Mouse (Mus musculus) forebrain, embryonic 14.5 days (tissue): ENCODE results near the gene Zdhhc14. TPM values are rescaled to one million over a fixed set of nuclear protein-coding genes. Genes with fewer than 3 reads are reported as not detected.

ENCODE experiments used
- ATAC-seq: fragments of 200-750 bp; cut with Nextera tagmentation; 2 replicates; pipeline ENCODE4 v1.8.0; 2017; ENCODE audit warnings: mild to moderate bottlenecking, moderate library complexity
- DNase-seq: peaks from one replicate; pipeline ENCODE4 v3.0.0-alpha.2; 2015; ENCODE audit warnings: low spot score
- H3K27ac ChIP-seq: fragments of 300-500 bp; sonication (generic); 2 replicates; pipeline ENCODE4 v1.5.1; 2014; ENCODE audit warnings: low read depth, mild to moderate bottlenecking, control low read depth, low read length, moderate library complexity
- H3K27me3 ChIP-seq: fragments of 300-500 bp; sonication (generic); replicated peaks from 2 replicates; pipeline ENCODE4 v1.6.1; 2014; ENCODE audit warnings: low read length, control low read depth, mixed read lengths; ENCODE audit not compliant: control insufficient read depth, insufficient read depth
- H3K36me3 ChIP-seq: fragments of 300-500 bp; sonication (generic); 2 replicates; pipeline ENCODE4 v1.6.1; 2014; ENCODE audit warnings: low read length, control low read depth; ENCODE audit not compliant: control insufficient read depth, insufficient read depth
- H3K4me1 ChIP-seq: fragments of 300-500 bp; sonication (generic); 2 replicates; pipeline ENCODE4 v1.6.1; 2014; ENCODE audit warnings: antibody characterized with exemption, low read length, control low read depth; ENCODE audit not compliant: control insufficient read depth, insufficient read depth
- H3K4me2 ChIP-seq: fragments of 300-500 bp; sonication (generic); 2 replicates; pipeline ENCODE4 v1.6.1; 2014; ENCODE audit warnings: mild to moderate bottlenecking, control low read depth, low read length
- H3K4me3 ChIP-seq: fragments of 300-500 bp; sonication (generic); 2 replicates; pipeline ENCODE4 v1.5.1; 2014; ENCODE audit warnings: low read depth, low read length, control low read depth
- H3K9ac ChIP-seq: fragments of 300-500 bp; sonication (generic); 2 replicates; pipeline ENCODE4 v1.6.1; 2014; ENCODE audit warnings: mild to moderate bottlenecking, low read length, control low read depth, moderate library complexity
- H3K9me3 ChIP-seq: fragments of 300-500 bp; sonication (generic); replicated peaks from 2 replicates; pipeline ENCODE4 v1.6.1; 2016; ENCODE audit warnings: low read length, control low read depth, mixed read lengths; ENCODE audit not compliant: control insufficient read depth
- WGBS: fragments of 180-500 bp; shearing (Covaris S2); extraction: QIAGEN DNeasy Blood & Tissue Kit; methylation state at CpG from one replicate; pipeline ENCODE4 v1.1.7; 2014; 5-methylcytosine and 5-hydroxymethylcytosine counted together
- polyA plus RNA-seq: library from polyadenylated mRNA; unstranded; fragments of >200 nt; fragmentation: Nextera tagmentation; extraction: Ambion mirVana; gene quantifications from 2 replicates; pipeline ENCODE4 v1.2.1, GENCODE M21; 2014

The Zdhhc14 gene
- polyA plus RNA-seq, 1 experiment from 2014 or later, result 4.7 TPM

GRCm38 (mm10) chr17:5537095-5537575 lies 44.8 kb downstream of the Zdhhc14 start:
- no peaks in the 10 kb centered on the region for H3K27me3 ChIP-seq
- ATAC-seq (peak; percentile 42; the same call in 1 of the 2 replicates), DNase-seq (no peak)
- H3K9ac ChIP-seq, result no peak overlapping the region; the same call in 1 of the 2 replicates
- H3K4me3 ChIP-seq, result no peak overlapping the region
- no peak overlapping the region for H3K4me2 ChIP-seq
- H3K27ac ChIP-seq, result peak overlapping the region; percentile 60
- H3K9me3 ChIP-seq, result no peaks in the 10 kb centered on the region
- no peaks in the 10 kb centered on the region for H3K4me1 ChIP-seq
- H3K36me3 ChIP-seq, result no peaks in the 10 kb centered on the region
- WGBS, result 64% methylated on average over 11 of the region's 11 CpGs

- 85% methylated on average over 2 of the region's 2 CpGs for WGBS
- H3K9ac ChIP-seq, result no peak overlapping the region
- H3K4me3 ChIP-seq, result no peak overlapping the region
- no peak overlapping the region for H3K27ac ChIP-seq
- no peak overlapping the region for H3K4me2 ChIP-seq
- no peaks in the 10 kb centered on the region for H3K27me3 ChIP-seq
- DNase-seq, result no peak
- no peaks in the 10 kb centered on the region for H3K4me1 ChIP-seq
- no peaks in the 10 kb centered on the region for H3K36me3 ChIP-seq
- no peaks in the 10 kb centered on the region for H3K9me3 ChIP-seq
- ATAC-seq, result no peak
Measured at GRCm38 (mm10) chr17:5542177-5542576, 49.8 kb downstream of the Zdhhc14 start.

- no peak overlapping the region for H3K4me3 ChIP-seq
- H3K4me1 ChIP-seq, result no peaks in the 10 kb centered on the region
- ATAC-seq, result no peak
- no peak overlapping the region for H3K4me2 ChIP-seq
- H3K27ac ChIP-seq, result no peak overlapping the region
- WGBS, result 73% methylated on average over 5 of the region's 5 CpGs
- H3K9ac ChIP-seq, result no peak overlapping the region
- DNase-seq, result no peak
- no peaks in the 10 kb centered on the region for H3K9me3 ChIP-seq
- H3K27me3 ChIP-seq, result no peaks in the 10 kb centered on the region
- no peaks in the 10 kb centered on the region for H3K36me3 ChIP-seq
Measured at GRCm38 (mm10) chr17:5544065-5544464, 51.7 kb downstream of the Zdhhc14 start.

GRCm38 (mm10) chr17:5545065-5545464 lies 52.7 kb downstream of the Zdhhc14 start:
- WGBS, result 94% methylated on average over 2 of the region's 2 CpGs
- Histone ChIP-seq H3K9ac (no peak overlapping the region), H3K9me3 (no peaks in the 10 kb centered on the region), H3K4me1 (no peaks in the 10 kb centered on the region), H3K27ac (no peak overlapping the region), H3K36me3 (no peaks in the 10 kb centered on the region), H3K4me3 (no peak overlapping the region), H3K4me2 (no peak overlapping the region), H3K27me3 (no peaks in the 10 kb centered on the region)
- ATAC-seq (no peak), DNase-seq (no peak)

- 89% methylated on average over 2 of the region's 2 CpGs for WGBS
- no peak for ATAC-seq
Measured at GRCm38 (mm10) chr17:5548546-5548945, 56.2 kb downstream of the Zdhhc14 start.

GRCm38 (mm10) chr17:5549460-5549859 lies 57.1 kb downstream of the Zdhhc14 start:
- Histone ChIP-seq H3K4me3 (no peak overlapping the region), H3K4me1 (no peaks in the 10 kb centered on the region), H3K9me3 (no peaks in the 10 kb centered on the region), H3K4me2 (no peak overlapping the region), H3K36me3 (no peaks in the 10 kb centered on the region), H3K27ac (no peak overlapping the region), H3K9ac (no peak overlapping the region), H3K27me3 (no peaks in the 10 kb centered on the region)
- WGBS, result 96% methylated on average over 6 of the region's 6 CpGs
- DNase-seq (no peak), ATAC-seq (no peak)

More at GRCm38 (mm10) chr17:5548546-5548945, 56.2 kb downstream of the Zdhhc14 start:
- H3K4me3 ChIP-seq, result no peak overlapping the region
- H3K9ac ChIP-seq, result no peak overlapping the region
- no peaks in the 10 kb centered on the region for H3K9me3 ChIP-seq
- no peaks in the 10 kb centered on the region for H3K36me3 ChIP-seq
- no peak for DNase-seq
- no peaks in the 10 kb centered on the region for H3K4me1 ChIP-seq
- no peak overlapping the region for H3K27ac ChIP-seq
- H3K27me3 ChIP-seq, result no peaks in the 10 kb centered on the region
- no peak overlapping the region for H3K4me2 ChIP-seq

DNA sequence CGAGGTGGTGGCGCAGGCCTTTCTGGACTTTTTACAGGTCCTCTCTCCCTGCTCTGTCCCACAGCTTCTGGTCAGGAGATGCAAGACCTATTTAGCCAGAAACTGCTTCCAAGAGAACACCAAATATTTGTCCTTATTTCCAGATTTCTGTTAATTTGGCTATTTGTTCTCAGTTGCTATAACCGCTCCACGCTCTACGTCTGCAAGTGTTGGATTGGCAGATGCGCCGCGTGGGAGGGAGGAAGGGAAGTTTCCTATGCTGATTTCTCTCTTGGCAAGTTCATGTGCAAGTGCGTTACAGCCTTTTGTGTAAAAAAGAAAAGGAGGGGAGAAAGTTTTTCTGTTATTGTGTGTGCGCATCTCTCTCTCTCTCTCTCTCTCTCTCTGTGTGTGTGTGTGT lies 58.1 kb downstream of the Zdhhc14 start:
- ATAC-seq, result no peak
- H3K9ac ChIP-seq, result no peak overlapping the region

GRCm38 (mm10) chr17:5551136-5551535 lies 58.8 kb downstream of the Zdhhc14 start:
- H3K27ac ChIP-seq, result no peak overlapping the region
- no peak overlapping the region for H3K9ac ChIP-seq
- no peak for ATAC-seq
- no peak overlapping the region for H3K4me3 ChIP-seq
- WGBS, result 83% methylated on average over 3 of the region's 3 CpGs
- H3K4me2 ChIP-seq, result no peak overlapping the region
- H3K36me3 ChIP-seq, result no peaks in the 10 kb centered on the region
- no peaks in the 10 kb centered on the region for H3K9me3 ChIP-seq
- DNase-seq, result no peak
- H3K27me3 ChIP-seq, result no peaks in the 10 kb centered on the region
- no peaks in the 10 kb centered on the region for H3K4me1 ChIP-seq

More for the DNA sequence above, 58.1 kb downstream of the Zdhhc14 start:
- 81% methylated on average over 10 of the region's 10 CpGs for WGBS
- no peaks in the 10 kb centered on the region for H3K36me3 ChIP-seq
- peak; percentile 24 for DNase-seq
- no peak overlapping the region for H3K4me3 ChIP-seq
- no peak overlapping the region for H3K4me2 ChIP-seq
- no peak overlapping the region for H3K27ac ChIP-seq
- no peaks in the 10 kb centered on the region for H3K27me3 ChIP-seq
- no peaks in the 10 kb centered on the region for H3K9me3 ChIP-seq
- H3K4me1 ChIP-seq, result no peaks in the 10 kb centered on the region

GRCm38 (mm10) chr17:5552036-5552760 lies 59.8 kb downstream of the Zdhhc14 start:
- DNase-seq (no peak), ATAC-seq (no peak)
- no peak overlapping the region for H3K9ac ChIP-seq
- WGBS, result 78% methylated on average over 14 of the region's 14 CpGs
- H3K36me3 ChIP-seq, result no peaks in the 10 kb centered on the region
- no peak overlapping the region for H3K4me3 ChIP-seq
- no peaks in the 10 kb centered on the region for H3K9me3 ChIP-seq
- no peak overlapping the region for H3K4me2 ChIP-seq
- no peaks in the 10 kb centered on the region for H3K4me1 ChIP-seq
- H3K27ac ChIP-seq, result no peak overlapping the region
- no peaks in the 10 kb centered on the region for H3K27me3 ChIP-seq
